Mouse (Mus musculus) bone marrow macrophage, adult 2 months (primary cell): ENCODE measurements at regions not wholly inside any gene's neighbourhood (a gene's known extent, or its start where the extent isn't known, plus 50 kb on each side); places are given as distances from the start of the nearest gene placed in this dataset.

Experiments
- H3K27ac ChIP-seq: 2 replicates; pipeline ENCODE4 v1.5.1; 2012; ENCODE audit warnings: low read depth, low read length; ENCODE audit not compliant: insufficient read depth
- H3K4me1 ChIP-seq: 2 replicates; pipeline ENCODE4 v1.6.1; 2012; ENCODE audit warnings: low read length; ENCODE audit not compliant: control insufficient read depth, insufficient read depth
- H3K4me3 ChIP-seq: 2 replicates; pipeline ENCODE4 v1.5.1; 2012; ENCODE audit warnings: mild to moderate bottlenecking, low read length, moderate library complexity; ENCODE audit not compliant: insufficient read depth
- CTCF ChIP-seq: IDR thresholded peaks from 2 replicates; pipeline ENCODE4 v1.5.1; 2012; ENCODE audit warnings: low read depth, mild to moderate bottlenecking, low read length, moderate library complexity
- POLR2A ChIP-seq: IDR thresholded peaks from 2 replicates; pipeline ENCODE4 v1.6.1; 2012; ENCODE audit warnings: mild to moderate bottlenecking, low read depth, low read length, borderline replicate concordance

- Histone ChIP-seq H3K27ac (peak overlapping the region; percentile 55), H3K4me3 (no peak overlapping the region), H3K4me1 (peaks cover 23% of the 10 kb centered on the region)
- TF ChIP-seq CTCF (no peak), POLR2A (no peak)
These were observed 141.7 kb downstream of the 9530068E07Rik start for GRCm38 (mm10) chr11:52537819-52538435.

GRCm38 (mm10) chr11:52541210-52541609 lies 145.0 kb downstream of the 9530068E07Rik start:
- H3K4me1 ChIP-seq: peaks cover 23% of the 10 kb centered on the region
- no peak overlapping the region for H3K4me3 ChIP-seq
- TF ChIP-seq POLR2A (no peak), CTCF (no peak)
- H3K27ac ChIP-seq: no peak overlapping the region

GRCm38 (mm10) chr11:52551451-52551850 lies 155.2 kb downstream of the 9530068E07Rik start:
- Histone ChIP-seq H3K4me1 (no peaks in the 10 kb centered on the region), H3K4me3 (no peak overlapping the region), H3K27ac (no peak overlapping the region)
- TF ChIP-seq CTCF (no peak), POLR2A (no peak)

- Histone ChIP-seq H3K4me3 (no peak overlapping the region), H3K27ac (no peak overlapping the region), H3K4me1 (no peaks in the 10 kb centered on the region)
- no peak for TF ChIP-seq CTCF
- no peak for TF ChIP-seq POLR2A
These were observed 156.6 kb downstream of the 9530068E07Rik start for GRCm38 (mm10) chr11:52552860-52553259.

- Histone ChIP-seq H3K4me3 (no peak overlapping the region), H3K27ac (no peak overlapping the region), H3K4me1 (no peaks in the 10 kb centered on the region)
- TF ChIP-seq CTCF: no peak
- no peak for TF ChIP-seq POLR2A
These were observed 161.6 kb downstream of the 9530068E07Rik start for GRCm38 (mm10) chr11:52557836-52558235.

GRCm38 (mm10) chr11:52558782-52559181 lies 162.6 kb downstream of the 9530068E07Rik start:
- no peak overlapping the region for H3K27ac ChIP-seq
- TF ChIP-seq POLR2A (no peak), CTCF (no peak)
- no peak overlapping the region for H3K4me3 ChIP-seq
- H3K4me1 ChIP-seq: no peaks in the 10 kb centered on the region

GRCm38 (mm10) chr11:52561281-52561680 lies 165.1 kb downstream of the 9530068E07Rik start:
- no peak overlapping the region for H3K27ac ChIP-seq
- no peak overlapping the region for H3K4me3 ChIP-seq
- TF ChIP-seq CTCF (no peak), POLR2A (no peak)
- no peaks in the 10 kb centered on the region for H3K4me1 ChIP-seq

- Histone ChIP-seq H3K4me3 (no peak overlapping the region), H3K4me1 (no peaks in the 10 kb centered on the region), H3K27ac (no peak overlapping the region)
- TF ChIP-seq CTCF: no peak
- no peak for TF ChIP-seq POLR2A
These were observed 169.2 kb downstream of the 9530068E07Rik start for GRCm38 (mm10) chr11:52565457-52565856.

- Histone ChIP-seq H3K27ac (no peak overlapping the region), H3K4me1 (no peaks in the 10 kb centered on the region), H3K4me3 (no peak overlapping the region)
- TF ChIP-seq POLR2A: no peak
- no peak for TF ChIP-seq CTCF
These were observed 169.8 kb downstream of the 9530068E07Rik start for GRCm38 (mm10) chr11:52566026-52566425.

- H3K27ac ChIP-seq: no peak overlapping the region
- no peaks in the 10 kb centered on the region for H3K4me1 ChIP-seq
- H3K4me3 ChIP-seq: no peak overlapping the region
- TF ChIP-seq CTCF: no peak
- no peak for TF ChIP-seq POLR2A
These were observed 171.9 kb downstream of the 9530068E07Rik start for GRCm38 (mm10) chr11:52567945-52568687.
